Mouse (Mus musculus): ENCODE results near the gene Dpep2nb.

GRCm38 (mm10) chr8:105961101-105961500 is 44.7 kb downstream of the Dpep2nb start:
- TF ChIP-seq NRF1 (IDR thresholded peaks at IDR 0.05; ENCODE audit: low read depth, low read length) (no peak), POLR2AphosphoS2 (IDR thresholded peaks at IDR 0.05; ENCODE audit: low read depth, low read length) (no peak)
